Mouse (Mus musculus) thymus, adult 2 months (tissue): Measurements from ENCODE around the gene Gm15737.

Experiments
- CTCF ChIP-seq: fragments of 200-500 bp; IDR thresholded peaks from 2 replicates; pipeline ENCODE4 v1.5.1; 2012; ENCODE audit warnings: mild to moderate bottlenecking, control low read depth, low read length, moderate library complexity, borderline replicate concordance; ENCODE audit not compliant: control insufficient read depth, poor library complexity, insufficient read depth; ENCODE audit errors: extremely low read depth
- POLR2A ChIP-seq: fragments of 200-500 bp; IDR thresholded peaks from 2 replicates; pipeline ENCODE4 v1.6.1; 2012; ENCODE audit warnings: mild to moderate bottlenecking, low read length, control low read depth, moderate library complexity; ENCODE audit not compliant: control insufficient read depth, poor library complexity, insufficient read depth; ENCODE audit errors: extremely low read depth

- TF ChIP-seq POLR2A (no peak), CTCF (no peak)
Measured at GRCm38 (mm10) chr6:92860285-92860912, 8.8 kb upstream of the Gm15737 start.
